Mouse (Mus musculus) G1E (cell line): ENCODE measurements around the gene Plpp7. TPM values are rescaled to one million over a fixed set of nuclear protein-coding genes. Genes with fewer than 3 reads are reported as not detected.

ENCODE experiments used
- ATAC-seq: 2 replicates; pipeline ENCODE4 v1.8.0; 2016; ENCODE audit warnings: mild to moderate bottlenecking; ENCODE audit not compliant: insufficient number of reproducible peaks, poor library complexity, low FRiP score, severe bottlenecking; ENCODE audit errors: extremely low read depth
- DNase-seq: peaks from one replicate; pipeline ENCODE4 v3.0.0; 2012; ENCODE audit warnings: low spot score
- H3K27me3 ChIP-seq: 2 replicates; pipeline ENCODE4 v1.6.1; 2012; ENCODE audit warnings: mild to moderate bottlenecking, low read length, inconsistent platforms; ENCODE audit not compliant: insufficient read depth
- H3K36me3 ChIP-seq: replicated peaks from 2 replicates; pipeline ENCODE3; 2012; ENCODE audit warnings: mild to moderate bottlenecking, inconsistent platforms
- H3K4me1 ChIP-seq: 2 replicates; pipeline ENCODE4 v1.6.1; 2012; ENCODE audit warnings: low read depth, low read length, inconsistent platforms, mixed read lengths; ENCODE audit not compliant: insufficient read depth
- H3K4me3 ChIP-seq: 2 replicates; pipeline ENCODE4 v1.5.1; 2012; ENCODE audit warnings: low read depth, mild to moderate bottlenecking, inconsistent platforms, low read length, moderate library complexity, mixed read lengths
- H3K9me3 ChIP-seq: replicated peaks from 2 replicates; pipeline ENCODE4 v1.6.1; 2012; ENCODE audit warnings: inconsistent platforms
- CTCF ChIP-seq: IDR thresholded peaks from 2 replicates; pipeline ENCODE4 v1.5.1; 2012; ENCODE audit warnings: low read depth, low read length, inconsistent platforms, mixed read lengths
- GATA1 ChIP-seq: IDR thresholded peaks from 2 replicates; pipeline ENCODE4 v1.6.1; 2012; ENCODE audit warnings: borderline replicate concordance, low read length, inconsistent platforms, mixed read lengths
- GATA2 ChIP-seq: IDR thresholded peaks from 2 replicates; pipeline ENCODE4 v1.6.1; 2012; ENCODE audit warnings: low read depth, low read length, inconsistent platforms, borderline replicate concordance
- POLR2AphosphoS5 ChIP-seq: IDR thresholded peaks from 2 replicates; pipeline ENCODE4 v1.6.1; 2012; ENCODE audit warnings: low read depth, low read length, inconsistent platforms; ENCODE audit not compliant: insufficient replicate concordance
- TAL1 ChIP-seq: conservative IDR thresholded peaks from 2 replicates; pipeline ENCODE4 v1.6.1; 2012; ENCODE audit warnings: low read depth, low read length, inconsistent platforms, mixed read lengths
- polyA plus RNA-seq: library from polyadenylated mRNA; stranded (reverse); fragments of >175 nt; gene quantifications from 2 replicates; pipeline ENCODE4 v1.2.3, GENCODE M21; 2012
- total RNA-seq, 2 experiments: library from RNA; stranded (forward) in 1 of 2; stranded (reverse) in 1 of 2; fragments of 200-1000 nt in 1 of 2; fragments of >200 nt in 1 of 2; fragmentation: Nextera tagmentation in 1 of 2; gene quantifications; 2 replicates each; pipeline ENCODE4 v1.2.3; 2014 to 2017

Plpp7 gene
- total and polyA plus RNA-seq, 3 experiments, result 0.44 TPM; not detected in 1

DNA sequence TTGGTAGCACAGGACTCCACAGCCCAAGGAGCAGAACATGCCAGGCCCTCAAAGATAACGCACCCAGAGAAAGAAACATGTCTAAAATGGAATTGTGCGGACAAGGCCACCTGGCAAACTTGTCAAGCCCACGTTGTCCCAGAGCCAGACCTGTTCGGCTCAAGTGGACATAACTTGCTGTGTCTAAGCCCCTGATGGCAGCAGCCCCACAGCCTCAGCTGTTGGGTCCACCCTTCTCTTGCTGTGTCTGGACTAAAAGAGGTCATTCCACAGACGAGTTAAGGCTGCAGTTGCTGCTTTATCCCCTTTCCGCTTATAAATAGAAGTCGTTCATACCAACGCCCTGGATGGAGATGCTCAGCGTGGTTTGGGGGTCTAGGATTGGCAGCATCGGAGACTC, 38.8 kb upstream of the Plpp7 start:
- DNase-seq, result no peak
- Histone ChIP-seq H3K4me3 (no peak overlapping the region), H3K27me3 (peaks cover 36% of the 10 kb centered on the region), H3K36me3 (peaks cover 26% of the 10 kb centered on the region), H3K4me1 (peaks cover 14% of the 10 kb centered on the region), H3K9me3 (no peaks in the 10 kb centered on the region)
- TF ChIP-seq CTCF (no peak), GATA1 (no peak)
- ATAC-seq, result no peak

DNA sequence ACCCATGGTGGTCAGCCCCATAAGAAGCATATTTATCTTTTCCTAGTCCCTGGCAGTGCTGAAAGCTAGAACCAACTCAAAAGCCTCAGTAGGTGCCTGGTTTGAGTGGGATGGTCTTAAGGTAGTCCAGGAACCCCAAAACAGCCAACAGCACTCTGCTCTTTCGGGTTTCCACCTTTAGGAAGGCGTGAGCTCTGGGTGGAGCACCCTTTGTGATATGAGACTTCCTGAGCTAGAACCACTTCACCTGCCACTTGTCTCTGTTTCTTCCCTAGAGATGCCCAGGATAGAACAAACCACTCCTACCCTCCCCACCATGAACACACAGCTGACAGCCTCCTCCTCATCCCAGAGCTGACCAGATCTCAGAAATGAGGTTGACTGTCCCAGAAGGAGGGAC, 38.0 kb upstream of the Plpp7 start:
- no peak overlapping the region for H3K4me3 ChIP-seq
- H3K4me1 ChIP-seq, result peaks cover 21% of the 10 kb centered on the region
- H3K36me3 ChIP-seq, result peaks cover 18% of the 10 kb centered on the region
- peaks cover 36% of the 10 kb centered on the region for H3K27me3 ChIP-seq
- no peak for TF ChIP-seq POLR2AphosphoS5
- no peak for DNase-seq
- no peak for ATAC-seq
- no peaks in the 10 kb centered on the region for H3K9me3 ChIP-seq

DNA sequence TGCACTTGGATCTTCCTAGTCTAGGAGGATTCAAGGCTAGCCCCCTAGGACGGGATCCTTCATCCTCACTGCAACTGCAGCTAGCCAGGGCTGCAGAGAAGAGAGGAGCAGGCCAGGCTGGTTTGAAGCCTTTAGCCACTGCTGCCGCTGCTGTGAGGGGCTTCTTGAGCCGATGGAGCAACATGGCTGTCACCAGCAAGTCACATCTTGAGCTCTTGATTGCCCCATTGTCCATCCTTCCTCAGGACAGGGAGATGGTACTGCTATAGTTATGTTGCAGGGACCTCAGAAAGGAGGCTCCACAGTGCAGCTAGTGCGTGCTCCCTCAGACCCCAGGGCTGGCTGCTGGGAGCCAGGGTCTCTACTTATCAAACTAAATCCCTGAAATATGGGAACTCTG, 37.5 kb upstream of the Plpp7 start:
- TF ChIP-seq GATA2, result no peak
- TF ChIP-seq GATA1, result no peak
- TF ChIP-seq TAL1, result no peak
- no peak for TF ChIP-seq POLR2AphosphoS5
- TF ChIP-seq CTCF, result no peak
- H3K4me1 ChIP-seq, result peaks cover 26% of the 10 kb centered on the region
- peaks cover 14% of the 10 kb centered on the region for H3K36me3 ChIP-seq
- DNase-seq (no peak), ATAC-seq (no peak)
- no peaks in the 10 kb centered on the region for H3K9me3 ChIP-seq
- H3K4me3 ChIP-seq, result no peak overlapping the region
- peaks cover 36% of the 10 kb centered on the region for H3K27me3 ChIP-seq

DNA sequence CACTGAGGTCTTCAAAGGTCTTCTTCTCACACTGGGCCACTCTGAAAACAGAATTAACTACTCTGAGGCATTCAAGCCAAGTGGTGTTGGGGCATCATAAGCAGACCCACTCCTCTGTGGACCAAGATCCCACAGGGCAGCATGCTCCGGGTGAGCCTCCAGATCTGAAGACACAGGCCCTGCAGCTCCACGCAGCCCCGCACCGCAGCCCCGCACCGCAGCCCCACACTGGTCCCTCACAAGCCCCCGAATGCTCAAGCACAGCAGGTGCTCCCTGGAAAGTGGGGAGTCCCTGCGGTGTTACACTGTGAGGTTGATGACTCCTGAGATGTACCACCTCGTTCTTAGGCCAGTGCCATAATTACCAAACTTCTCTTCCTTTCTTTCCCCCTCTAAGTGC, 37.1 kb upstream of the Plpp7 start:
- DNase-seq (no peak), ATAC-seq (no peak)
- Histone ChIP-seq H3K4me3 (no peak overlapping the region), H3K4me1 (peaks cover 26% of the 10 kb centered on the region), H3K36me3 (peaks cover 13% of the 10 kb centered on the region), H3K9me3 (no peaks in the 10 kb centered on the region), H3K27me3 (peaks cover 39% of the 10 kb centered on the region)
- TF ChIP-seq TAL1 (no peak), GATA2 (no peak), CTCF (no peak), POLR2AphosphoS5 (no peak), GATA1 (no peak)

DNA sequence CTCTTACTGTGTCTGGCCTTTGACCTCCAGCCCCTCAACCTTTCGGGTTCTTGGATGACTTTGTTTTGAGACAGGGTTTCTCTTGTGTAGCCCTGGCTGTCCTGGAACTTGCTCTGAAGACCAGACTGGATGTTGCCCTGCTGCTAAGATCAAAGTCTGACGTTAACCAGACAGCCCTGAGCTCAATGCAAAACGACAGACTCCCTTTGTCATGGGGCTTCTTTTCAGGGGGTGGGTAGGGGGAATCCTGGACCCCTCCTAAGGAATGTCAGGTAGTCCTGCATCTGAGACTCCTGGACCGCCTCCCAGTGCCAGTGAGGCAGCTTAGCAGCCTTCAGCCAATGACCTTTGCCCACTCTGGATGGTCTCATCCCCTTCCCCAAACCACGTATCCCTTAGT, 36.6 kb upstream of the Plpp7 start:
- Histone ChIP-seq H3K27me3 (peaks cover 42% of the 10 kb centered on the region), H3K4me3 (no peak overlapping the region), H3K36me3 (peaks cover 8% of the 10 kb centered on the region), H3K4me1 (peaks cover 26% of the 10 kb centered on the region), H3K9me3 (no peaks in the 10 kb centered on the region)
- ATAC-seq (no peak), DNase-seq (no peak)
- TF ChIP-seq GATA1, result no peak
- no peak for TF ChIP-seq CTCF
- TF ChIP-seq TAL1, result no peak
- no peak for TF ChIP-seq GATA2
- no peak for TF ChIP-seq POLR2AphosphoS5

DNA sequence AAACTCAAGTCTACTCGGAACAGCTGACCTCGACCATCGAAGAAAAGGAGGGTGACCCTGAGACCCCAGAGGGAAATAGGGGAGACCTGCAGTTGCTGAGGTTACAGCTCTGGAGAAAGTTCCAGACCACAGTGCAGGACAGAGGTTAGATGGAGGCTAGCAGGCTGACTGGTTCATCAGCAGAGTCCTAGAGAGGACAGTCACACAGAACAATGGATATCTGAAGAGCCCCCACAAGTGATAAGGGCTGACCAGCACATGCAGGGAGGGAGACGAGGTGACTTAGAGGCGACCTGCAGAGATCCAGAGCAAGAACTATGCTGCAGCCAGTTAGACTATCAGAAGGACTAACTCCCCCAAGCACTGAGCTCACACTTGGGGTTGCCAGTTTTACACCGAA, 35.7 kb upstream of the Plpp7 start:
- TF ChIP-seq CTCF, result no peak
- TF ChIP-seq GATA2, result no peak
- no peak for TF ChIP-seq POLR2AphosphoS5
- TF ChIP-seq TAL1, result no peak
- no peak for TF ChIP-seq GATA1
- H3K27me3 ChIP-seq, result peaks cover 47% of the 10 kb centered on the region
- no peaks in the 10 kb centered on the region for H3K9me3 ChIP-seq
- H3K36me3 ChIP-seq, result peaks cover 2% of the 10 kb centered on the region
- DNase-seq (no peak), ATAC-seq (no peak)
- H3K4me3 ChIP-seq, result no peak overlapping the region
- peaks cover 28% of the 10 kb centered on the region for H3K4me1 ChIP-seq

DNA sequence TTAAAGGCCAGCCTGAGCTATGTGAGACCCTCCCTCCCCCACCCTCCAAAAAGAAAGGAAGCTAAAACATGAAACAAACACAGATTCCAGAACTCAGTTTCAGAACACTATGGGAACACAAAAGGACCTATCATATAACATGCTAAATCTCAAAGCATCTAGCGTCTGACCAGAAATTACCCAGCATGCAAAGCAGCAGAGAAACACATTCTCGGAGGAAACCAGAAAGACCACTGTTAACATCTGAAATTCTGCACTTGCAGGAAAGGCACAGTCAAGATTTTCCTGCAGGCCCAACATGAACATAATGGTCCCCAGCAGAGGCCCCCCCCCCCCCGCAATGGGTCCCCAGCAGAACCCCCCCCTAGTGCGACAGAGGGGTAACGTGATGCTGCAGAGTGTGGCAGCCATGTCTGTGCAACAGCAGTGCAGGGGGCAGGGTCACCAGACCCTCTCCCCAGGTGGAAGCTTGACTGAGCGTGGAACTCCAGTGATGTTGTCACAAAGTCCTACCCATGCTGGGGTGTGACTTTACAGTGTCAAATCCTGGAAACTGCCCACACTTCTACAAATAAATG, 35.0 kb upstream of the Plpp7 start:
- H3K4me1 ChIP-seq, result peaks cover 28% of the 10 kb centered on the region
- ATAC-seq (no peak), DNase-seq (no peak)
- H3K4me3 ChIP-seq, result no peak overlapping the region
- no peaks in the 10 kb centered on the region for H3K9me3 ChIP-seq
- H3K27me3 ChIP-seq, result peaks cover 54% of the 10 kb centered on the region
- TF ChIP-seq POLR2AphosphoS5 (no peak), CTCF (no peak), TAL1 (no peak), GATA1 (no peak), GATA2 (no peak)
- no peaks in the 10 kb centered on the region for H3K36me3 ChIP-seq
